25 mouse cellular contexts compared by ENCODE assay signal in genomic region chr1:175537321-175537720, GRCm38 (mm10). TPM values are rescaled to one million over a fixed set of nuclear protein-coding genes. Genes with fewer than 3 reads are reported as not detected.
"Had no signal": no experiment of that assay in that cellular context is flagged by ENCODE, and none has a peak within 500 bp of the region (broad histone marks: within the 10 kb centered on the region; RNA-seq: fewer than 3 reads in every experiment).

No protein-coding gene starts in this region.

- H3K27ac ChIP-seq: liver, embryonic 15.5 days; lung, embryonic 15.5 days; macrophage; midbrain, embryonic 10.5 days; midbrain, embryonic 12.5 days; neural tube, embryonic 13.5 days; neural tube, embryonic 15.5 days had no signal

- H3K9me3 ChIP-seq: liver, embryonic 15.5 days; lung, embryonic 15.5 days; midbrain, embryonic 10.5 days; midbrain, embryonic 12.5 days; neural tube, embryonic 13.5 days; neural tube, embryonic 15.5 days had no signal

- DNase-seq: liver, postnatal 0 days; lung, adult 2 months; lung, postnatal 14 days; lung, postnatal 36 days; midbrain, embryonic 14.5 days; retina, postnatal 1 day; right cerebral cortex, adult 18-20 months; right cerebral cortex, postnatal 25 days; right cerebral cortex, postnatal 4 days; spleen, adult 18-20 months; thymus, adult 18-20 months; thymus, postnatal 14 days; thymus, postnatal 4 days had no signal

- H3K27me3 ChIP-seq: liver, embryonic 15.5 days; lung, embryonic 15.5 days; megakaryocyte, embryonic 14.5 days; midbrain, embryonic 12.5 days; neural tube, embryonic 13.5 days; neural tube, embryonic 15.5 days had no signal

- H3K4me1 ChIP-seq: liver, embryonic 15.5 days; lung, embryonic 15.5 days; megakaryocyte, embryonic 14.5 days; midbrain, embryonic 10.5 days; midbrain, embryonic 12.5 days; neural tube, embryonic 13.5 days; neural tube, embryonic 15.5 days had no signal

- H3K9ac ChIP-seq: liver, embryonic 15.5 days; liver, postnatal 0 days; lung, embryonic 15.5 days; midbrain, embryonic 12.5 days; neural tube, embryonic 13.5 days; neural tube, embryonic 15.5 days had no signal

- H3K36me3 ChIP-seq: liver, embryonic 15.5 days; lung, embryonic 15.5 days; midbrain, embryonic 10.5 days; midbrain, embryonic 12.5 days; neural tube, embryonic 13.5 days; neural tube, embryonic 15.5 days had no signal

- H3K4me2 ChIP-seq: liver, embryonic 15.5 days; lung, embryonic 15.5 days; midbrain, embryonic 12.5 days; neural tube, embryonic 13.5 days; neural tube, embryonic 15.5 days had no signal

- ATAC-seq: liver, postnatal 0 days; lung, postnatal 0 days; midbrain, embryonic 16.5 days had no signal

- H3K4me3 ChIP-seq: liver, embryonic 15.5 days; lung, embryonic 15.5 days; megakaryocyte, embryonic 14.5 days; midbrain, embryonic 10.5 days; midbrain, embryonic 12.5 days; myocyte; neural tube, embryonic 13.5 days; neural tube, embryonic 15.5 days had no signal

RNA-seq across cellular contexts. Expression of gene Rgs7, which starts 45.0 kb away (rescaled TPM):
- polyA plus RNA-seq: liver, embryonic 15.5 days; liver, postnatal 0 days; macrophage; thymus, postnatal 0 days had no signal
